Mouse (Mus musculus) inflammation-experienced regulatory T-cells, adult 6 months (primary cell): ENCODE data around the gene Adra2b. TPM values are rescaled to one million over a fixed set of nuclear protein-coding genes. Genes with fewer than 3 reads are reported as not detected.

Experiments used
- ATAC-seq: one replicate; pipeline ENCODE4 v1.8.0; 2017
- polyA plus RNA-seq, 3 experiments: library from polyadenylated mRNA; unstranded; fragments of 100-300 nt; shearing (Covaris generic); gene quantifications; one replicate each; pipeline ENCODE4 v1.2.1; 2017

Gene Adra2b
- polyA plus RNA-seq, 3 experiments from 2014 or later: 0.13 TPM; not detected in 2

- ATAC-seq: no peak
Observed at GRCm38 (mm10) chr2:127339262-127339661, 23.7 kb upstream of the Adra2b start.

DNA sequence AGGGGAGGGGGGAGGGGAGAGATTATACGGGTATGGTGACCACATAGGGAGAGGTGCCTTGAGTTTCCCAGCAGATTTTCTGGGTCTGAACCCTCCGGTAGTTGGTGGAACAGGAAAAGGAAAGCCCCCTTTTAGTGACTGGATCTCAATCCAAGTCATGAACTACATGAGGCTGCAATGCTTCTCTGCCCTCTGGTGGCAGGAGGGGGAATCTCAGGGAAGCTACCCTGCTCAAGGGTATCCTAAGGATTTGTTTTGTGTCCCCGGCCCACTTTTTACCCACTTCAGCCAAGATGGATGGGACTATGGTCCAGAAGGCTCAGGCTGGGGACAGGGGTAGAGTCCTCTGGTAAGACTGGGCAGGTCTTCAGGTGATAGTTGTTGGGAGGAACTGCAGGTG, 21.8 kb upstream of the Adra2b start:
- ATAC-seq: no peak

DNA sequence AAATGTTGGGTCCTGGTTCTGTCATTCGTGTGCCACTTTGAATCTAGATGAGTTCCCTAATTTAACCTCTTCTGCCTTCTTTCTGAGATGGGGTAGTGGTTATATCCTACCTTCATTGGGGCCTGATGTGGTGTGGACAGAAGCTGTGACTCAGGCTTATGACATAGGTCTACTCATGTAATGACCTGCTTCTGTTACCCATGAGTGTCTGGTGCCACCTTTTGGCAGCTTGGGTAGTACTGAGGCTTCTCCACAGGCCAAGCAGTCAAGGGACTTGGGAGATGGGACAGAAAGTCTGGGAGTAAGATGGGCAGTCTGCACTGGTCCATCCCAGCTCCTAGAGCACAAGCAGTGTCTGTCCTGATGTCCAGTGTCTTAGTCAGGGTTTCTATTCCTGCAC, 16.7 kb upstream of the Adra2b start:
- no peak for ATAC-seq

DNA sequence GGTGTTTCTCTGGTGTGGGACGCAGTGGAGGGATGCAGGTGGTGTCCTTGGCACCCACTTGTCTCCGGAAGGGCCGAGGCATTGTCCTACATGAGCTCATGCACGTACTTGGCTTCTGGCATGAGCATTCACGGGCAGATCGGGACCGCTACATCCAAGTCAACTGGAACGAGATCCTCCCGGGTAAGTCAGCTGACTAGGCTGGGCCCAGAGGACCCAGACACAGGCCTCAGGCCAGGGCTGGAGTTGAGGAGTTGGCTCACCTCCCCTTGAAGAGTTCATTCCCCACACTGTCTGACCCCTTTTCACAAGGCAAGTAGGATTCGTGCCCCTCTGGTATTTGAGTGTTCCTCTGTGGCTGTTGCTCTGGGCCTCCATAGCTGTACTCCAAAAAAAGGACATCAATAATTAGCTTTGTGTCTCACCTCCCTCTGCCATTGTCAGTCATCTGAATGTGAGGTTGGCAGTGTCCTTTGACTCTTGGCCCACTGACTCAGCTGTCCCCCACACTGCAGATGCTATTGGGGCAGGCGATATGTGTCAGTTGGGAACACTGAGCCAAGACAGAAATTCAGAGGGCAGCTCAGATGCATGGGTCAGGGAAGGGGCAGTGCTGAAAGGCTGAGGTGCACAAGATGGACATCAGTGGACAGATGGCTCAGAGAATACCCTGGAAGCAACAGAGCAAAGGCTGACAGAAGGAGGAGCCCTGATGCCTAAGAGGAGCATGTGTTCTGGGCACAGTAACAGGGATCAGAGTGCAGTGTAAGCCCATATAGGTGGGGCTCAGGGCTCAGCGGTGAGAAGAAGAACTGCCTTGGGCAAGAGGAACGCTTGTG, 15.6 kb upstream of the Adra2b start:
- ATAC-seq: no peak

GRCm38 (mm10) chr2:127353881-127354280, 9.1 kb upstream of the Adra2b start:
- ATAC-seq: no peak

DNA sequence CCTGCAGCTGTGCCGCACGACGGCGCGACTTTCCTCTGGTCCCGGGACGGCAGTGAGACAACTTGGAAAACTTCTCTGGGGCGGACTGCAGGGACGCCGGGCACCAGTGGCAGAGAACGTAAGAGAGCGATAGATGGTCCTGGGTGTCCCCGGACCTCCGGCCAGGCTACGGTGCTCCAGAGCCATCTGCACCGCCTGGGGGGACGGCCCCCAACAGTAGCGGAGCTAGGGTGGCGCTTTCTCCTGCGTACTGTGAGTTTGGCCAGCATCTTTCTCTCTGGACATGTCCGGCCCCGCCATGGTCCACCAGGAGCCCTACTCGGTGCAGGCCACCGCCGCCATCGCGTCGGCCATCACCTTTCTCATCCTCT, 259 bp downstream of the Adra2b start:
- ATAC-seq: no peak

- ATAC-seq: no peak
Observed at GRCm38 (mm10) chr2:127363696-127364095, 688 bp downstream of the Adra2b start.

DNA sequence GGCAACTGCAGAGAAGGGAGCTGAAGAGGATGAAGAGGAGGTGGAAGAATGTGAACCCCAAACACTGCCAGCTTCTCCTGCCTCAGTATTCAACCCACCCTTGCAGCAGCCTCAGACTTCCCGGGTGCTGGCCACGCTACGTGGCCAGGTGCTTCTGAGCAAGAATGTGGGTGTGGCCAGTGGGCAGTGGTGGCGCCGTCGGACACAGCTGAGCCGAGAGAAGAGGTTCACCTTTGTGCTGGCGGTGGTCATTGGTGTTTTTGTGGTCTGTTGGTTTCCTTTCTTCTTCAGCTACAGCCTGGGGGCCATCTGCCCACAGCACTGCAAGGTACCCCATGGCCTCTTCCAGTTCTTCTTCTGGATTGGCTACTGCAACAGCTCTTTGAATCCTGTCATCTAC, 1.4 kb downstream of the Adra2b start:
- no peak for ATAC-seq

DNA sequence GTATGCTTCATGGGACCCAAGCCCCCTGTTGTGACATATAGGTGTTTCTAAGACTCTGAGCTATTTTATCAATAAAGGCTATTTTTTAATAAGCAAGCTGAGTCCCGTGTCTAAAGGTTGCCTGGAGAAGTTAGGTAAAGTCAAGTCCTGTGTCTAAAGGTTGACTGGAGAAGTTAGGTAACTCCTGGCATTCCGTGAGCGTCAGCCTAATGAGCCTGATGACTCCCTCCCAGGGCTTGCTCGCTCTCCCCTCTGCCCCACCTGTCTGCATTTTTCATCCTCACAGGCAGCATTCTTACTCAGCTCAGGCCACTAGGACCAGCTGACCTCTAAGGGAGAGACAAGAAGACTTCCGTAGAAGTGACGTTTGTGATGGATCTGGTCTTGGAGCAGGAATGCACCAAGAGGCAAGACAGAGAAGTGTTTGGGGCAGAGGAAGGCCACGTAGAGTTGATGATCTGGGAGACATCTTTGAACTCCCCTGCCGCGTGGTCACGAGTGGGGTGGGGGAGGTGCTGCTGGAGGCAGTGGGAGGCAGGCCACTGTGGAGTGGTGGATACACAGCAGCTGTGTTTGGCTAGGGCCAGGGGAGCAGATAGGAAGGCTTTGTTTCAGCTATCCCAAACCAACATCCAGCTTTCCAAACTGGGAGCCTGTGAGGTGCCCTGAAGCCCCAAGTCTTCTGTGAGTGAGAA, 4.3 kb downstream of the Adra2b start:
- ATAC-seq: no peak

- ATAC-seq: no peak
Observed at GRCm38 (mm10) chr2:127369703-127370376, 6.8 kb downstream of the Adra2b start.

- no peak for ATAC-seq
Observed at GRCm38 (mm10) chr2:127370561-127371483, 7.8 kb downstream of the Adra2b start.

GRCm38 (mm10) chr2:127371484-127371861, 8.5 kb downstream of the Adra2b start:
- no peak for ATAC-seq

DNA sequence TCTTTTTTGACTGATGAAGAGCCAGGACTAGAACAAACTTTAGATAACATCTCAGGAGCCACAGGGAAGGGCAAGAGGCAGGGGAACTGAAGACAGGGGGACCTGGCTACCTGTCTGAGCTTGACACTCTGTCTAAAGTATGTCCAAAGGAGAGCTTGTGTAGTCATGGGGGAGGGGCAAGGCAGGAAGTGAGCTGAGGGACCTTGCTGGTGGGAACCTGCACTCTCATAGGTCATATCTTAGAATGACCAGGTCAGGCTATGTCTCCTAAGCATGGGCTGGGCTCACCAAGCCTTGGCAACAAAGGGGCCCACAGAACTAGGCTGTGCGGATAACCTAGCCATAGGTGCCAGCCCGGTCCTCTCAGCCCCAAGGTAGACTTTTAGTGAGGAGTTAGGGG, 9.1 kb downstream of the Adra2b start:
- no peak for ATAC-seq

DNA sequence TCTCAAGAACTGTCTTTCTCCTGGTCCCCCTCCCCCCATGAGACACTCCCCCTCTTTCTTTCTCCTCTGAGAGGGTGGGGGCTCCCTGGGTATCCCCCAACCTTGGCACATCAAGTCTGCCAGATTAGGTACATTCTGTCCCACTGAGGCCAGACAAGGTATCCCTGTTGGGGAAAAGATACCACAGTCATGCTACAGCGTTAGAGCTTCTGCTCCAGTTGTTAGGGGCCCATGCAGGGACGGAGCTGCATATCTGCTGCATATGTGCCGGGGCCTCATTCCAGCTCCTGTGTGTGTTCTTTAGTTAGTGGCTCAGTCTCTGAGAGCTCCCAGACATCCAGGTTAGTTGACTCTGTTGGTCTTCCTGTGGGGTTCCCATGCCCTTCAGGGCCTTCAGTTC, 11.1 kb downstream of the Adra2b start:
- no peak for ATAC-seq

DNA sequence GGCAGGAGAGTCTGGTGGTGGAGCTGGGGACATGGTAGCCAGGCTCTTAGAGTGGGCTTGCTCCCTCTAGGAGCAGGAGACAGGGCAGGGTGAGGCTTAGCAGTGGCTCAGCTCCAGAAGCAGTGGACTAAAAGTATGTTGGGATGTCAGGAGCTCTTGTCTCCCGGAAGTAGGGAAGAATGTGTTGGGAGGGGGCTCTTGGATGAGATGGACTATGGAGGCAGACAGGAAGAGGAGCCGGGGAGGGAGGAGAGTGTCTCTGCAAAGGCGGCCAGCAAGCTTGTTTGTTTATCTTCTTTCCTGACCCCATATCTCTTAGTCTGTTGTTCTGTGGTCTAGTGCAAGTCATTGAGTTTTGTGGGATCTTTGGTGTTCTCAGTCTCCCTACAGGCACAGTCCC, 12.1 kb downstream of the Adra2b start:
- ATAC-seq: no peak

- no peak for ATAC-seq
Observed at GRCm38 (mm10) chr2:127375759-127376341, 12.8 kb downstream of the Adra2b start.

- ATAC-seq: no peak
Observed at GRCm38 (mm10) chr2:127376423-127377051, 13.5 kb downstream of the Adra2b start.

DNA sequence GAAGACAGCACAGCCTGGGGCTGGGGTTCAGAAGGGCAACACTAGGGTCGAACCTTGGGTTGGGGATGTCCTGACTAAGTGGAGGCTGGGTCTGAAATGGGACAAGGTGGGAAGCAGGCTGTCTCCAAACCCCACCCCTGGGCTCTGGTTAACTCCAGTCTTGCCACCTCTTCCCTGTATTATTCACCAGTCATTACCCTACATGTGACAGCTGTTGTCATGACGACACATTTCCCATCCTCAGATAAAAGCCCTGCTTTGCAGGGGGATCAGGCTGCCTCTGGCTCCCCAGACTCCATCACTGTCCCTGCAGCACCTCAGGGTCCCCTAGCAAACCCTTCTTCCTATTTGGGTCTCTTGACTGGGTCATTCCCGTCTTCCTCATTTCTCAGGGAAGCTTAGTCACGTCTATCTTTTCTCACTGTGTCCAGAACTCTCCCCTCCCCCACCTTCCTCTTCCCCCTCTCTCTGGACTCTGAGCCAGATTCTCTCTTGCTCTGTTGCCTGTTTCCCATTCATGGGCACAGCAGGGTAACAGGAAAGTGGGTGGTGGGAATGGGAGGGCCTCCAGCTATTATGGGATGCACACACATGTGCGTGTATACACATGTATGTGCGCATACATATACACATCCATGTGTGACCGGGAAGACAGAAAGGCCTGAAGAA, 15.1 kb downstream of the Adra2b start:
- no peak for ATAC-seq

DNA sequence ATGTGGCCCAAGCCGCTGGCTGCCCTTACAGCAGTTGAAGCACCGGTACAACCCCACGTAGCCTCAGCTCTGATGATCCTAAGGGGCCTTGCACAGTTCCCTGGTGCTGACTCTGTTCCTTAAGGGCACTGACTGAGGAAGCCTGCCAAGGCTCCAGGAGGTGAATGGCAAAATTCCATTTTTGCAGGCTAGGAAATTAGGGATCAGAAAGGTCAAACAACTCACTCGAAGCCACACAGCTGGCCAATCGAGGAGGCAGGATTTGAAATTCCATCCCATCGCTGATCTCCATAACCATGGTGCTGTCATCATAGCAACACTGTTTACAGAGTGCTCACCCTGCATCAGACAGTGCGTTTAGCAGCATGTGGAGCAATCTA, 15.6 kb downstream of the Adra2b start:
- no peak for ATAC-seq

DNA sequence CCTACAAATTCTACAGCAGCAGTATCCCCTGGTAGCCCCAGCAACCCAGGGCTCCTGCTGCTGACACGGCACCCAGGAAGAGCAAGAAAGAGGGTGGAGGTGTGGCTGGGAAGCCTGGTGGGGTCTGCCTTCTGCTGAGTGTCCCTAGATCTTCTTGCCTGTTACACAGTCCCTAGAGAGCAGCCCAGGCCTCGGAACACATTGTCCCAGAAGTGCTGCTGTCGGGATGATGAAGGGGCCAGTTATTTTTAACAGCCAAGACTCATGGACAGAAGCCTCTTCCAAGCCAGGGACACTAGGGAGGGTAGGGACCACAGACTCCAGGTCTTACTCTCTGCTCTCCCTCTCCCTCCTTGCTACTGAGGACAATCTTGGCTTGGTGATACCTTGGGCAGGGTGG, 16.2 kb downstream of the Adra2b start:
- ATAC-seq: no peak

- no peak for ATAC-seq
Observed at GRCm38 (mm10) chr2:127383881-127384280, 20.9 kb downstream of the Adra2b start.
